Mouse (Mus musculus): ENCODE results near the gene Vwa5b1. TPM values are rescaled to one million over a fixed set of nuclear protein-coding genes. Genes with fewer than 3 reads are reported as not detected.

Vwa5b1 gene
- not detected in 2 replicates for polyA plus RNA-seq (2012; rRNA removed; ENCODE audit: low replicate concordance)

DNA sequence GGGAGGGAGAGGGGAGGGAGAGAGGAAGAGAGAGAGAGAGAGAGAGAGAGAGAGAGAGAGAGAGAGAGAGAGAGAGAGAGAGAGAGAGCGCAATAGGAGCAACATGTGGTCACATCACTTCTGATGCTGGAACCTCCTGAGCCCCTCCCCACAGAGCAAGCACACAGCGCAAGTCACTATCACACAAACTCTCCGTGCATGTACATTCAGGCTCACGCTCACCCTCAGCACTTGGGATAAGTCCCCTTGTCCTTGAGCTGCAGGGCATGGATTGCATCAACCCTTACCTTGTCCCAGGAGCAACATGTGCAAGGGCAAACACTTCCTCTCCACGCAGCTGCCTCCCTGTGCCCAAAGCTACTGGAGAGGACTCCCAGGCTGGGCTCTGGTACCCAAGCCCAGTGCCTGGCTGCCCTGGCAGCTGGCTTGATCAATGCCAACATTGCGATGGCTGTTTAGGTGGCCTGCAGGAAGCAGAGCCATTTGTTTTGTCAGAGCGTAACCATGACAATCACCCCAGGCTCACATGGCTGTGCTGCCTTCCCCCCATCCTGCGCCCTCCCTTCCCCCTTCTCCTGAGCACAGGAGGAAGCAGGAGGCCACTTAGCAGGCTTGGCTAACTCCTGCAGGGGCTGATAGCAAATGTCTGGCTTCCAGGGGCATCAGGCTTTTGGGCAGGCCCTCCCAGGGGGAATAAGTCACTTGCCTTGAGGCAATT lies at the start of gene Vwa5b1:
Vwa5b1 (minus strand) TSS at position 457 of the 718 bp plus-strand sequence.

Other genes with a start within 250 kb of the Vwa5b1 start
- 0.04 TPM in 1 of 2 replicates, not detected in the other for gene Fam43b, start 239.4 kb downstream of the Vwa5b1 start, polyA plus RNA-seq (2012; rRNA removed; ENCODE audit: low replicate concordance)
- gene Mul1, start 201.2 kb downstream of the Vwa5b1 start, polyA plus RNA-seq (2012; rRNA removed; ENCODE audit: low replicate concordance) = 19.9 and 22.4 TPM in 2 replicates
- 3.9 and 10.8 TPM in 2 replicates for gene Camk2n1, start 181.6 kb downstream of the Vwa5b1 start, polyA plus RNA-seq (2012; rRNA removed; ENCODE audit: low replicate concordance)
- 0.12 TPM in 1 of 2 replicates, not detected in the other for gene Pla2g2c, start 88.9 kb upstream of the Vwa5b1 start, polyA plus RNA-seq (2012; rRNA removed; ENCODE audit: low replicate concordance)
- gene Ubxn10, start 101.3 kb upstream of the Vwa5b1 start, polyA plus RNA-seq (2012; rRNA removed; ENCODE audit: low replicate concordance) = 0.27 and 2.8 TPM in 2 replicates
- gene Pla2g2f, start 121.7 kb upstream of the Vwa5b1 start, polyA plus RNA-seq (2012; rRNA removed; ENCODE audit: low replicate concordance) = not detected in 2 replicates
- gene Pla2g2d, start 139.9 kb upstream of the Vwa5b1 start, polyA plus RNA-seq (2012; rRNA removed; ENCODE audit: low replicate concordance) = 7.6 and 13.3 TPM in 2 replicates
- gene Pla2g5, start 227.6 kb upstream of the Vwa5b1 start, polyA plus RNA-seq (2012; rRNA removed; ENCODE audit: low replicate concordance) = 5.8 and 11.2 TPM in 2 replicates
- 0.51 TPM in 1 of 2 replicates, not detected in the other for gene Gm13030, start 238.1 kb upstream of the Vwa5b1 start, polyA plus RNA-seq (2012; rRNA removed; ENCODE audit: low replicate concordance)
- 2.8 and 35.2 TPM in 2 replicates for gene Pla2g2e, start 242.1 kb upstream of the Vwa5b1 start, polyA plus RNA-seq (2012; rRNA removed; ENCODE audit: low replicate concordance)

All from subcutaneous adipose tissue, adult 2 months (tissue).